Mouse (Mus musculus): Measurements from ENCODE around the gene Eci3.
"Not testable (repeated sequence)": the region's sequence is repeated elsewhere in the genome, so short reads cannot be mapped to it uniquely, and the experiment has no call there.

Eci3 gene

GRCm38 (mm10) chr13:34963511-34964397, at the start of gene Eci3:
Gene Eci3 (minus strand): TSS chr13:34963810.
- DNase-seq, result peak; percentile 39

GRCm38 (mm10) chr13:34995925-34996324, 32.3 kb upstream of the Eci3 start:
- DNase-seq, result peak; percentile 25

GRCm38 (mm10) chr13:34993983-34994811, 30.6 kb upstream of the Eci3 start:
- DNase-seq, result peak; percentile 98

- no peak for DNase-seq
Observed at GRCm38 (mm10) chr13:34993595-34993982, 30.0 kb upstream of the Eci3 start.

- no peak for DNase-seq
Observed at GRCm38 (mm10) chr13:34993085-34993484, 29.5 kb upstream of the Eci3 start.

GRCm38 (mm10) chr13:34991581-34992273, 28.1 kb upstream of the Eci3 start:
- DNase-seq, result no peak

- not testable (repeated sequence) for DNase-seq
Observed at GRCm38 (mm10) chr13:34983479-34983878, 19.9 kb upstream of the Eci3 start.

GRCm38 (mm10) chr13:34978635-34979034, 15.0 kb upstream of the Eci3 start:
- DNase-seq, result not testable (repeated sequence)

- no peak for DNase-seq
Observed at GRCm38 (mm10) chr13:34977410-34977809, 13.8 kb upstream of the Eci3 start.

GRCm38 (mm10) chr13:34976116-34976515, 12.5 kb upstream of the Eci3 start:
- DNase-seq, result no peak

GRCm38 (mm10) chr13:34973770-34974169, 10.2 kb upstream of the Eci3 start:
- no peak for DNase-seq

- DNase-seq, result no peak
Observed at GRCm38 (mm10) chr13:34973149-34973548, 9.5 kb upstream of the Eci3 start.

GRCm38 (mm10) chr13:34972456-34972855, 8.8 kb upstream of the Eci3 start:
- not testable (repeated sequence) for DNase-seq

GRCm38 (mm10) chr13:34965647-34966046, 2.0 kb upstream of the Eci3 start:
- DNase-seq, result not testable (repeated sequence)

GRCm38 (mm10) chr13:34964866-34965265, 1.3 kb upstream of the Eci3 start:
- no peak for DNase-seq

- no peak for DNase-seq
Observed at GRCm38 (mm10) chr13:34964419-34964818, 809 bp upstream of the Eci3 start.

- DNase-seq, result no peak
Observed at GRCm38 (mm10) chr13:34960996-34961770, 2.4 kb downstream of the Eci3 start.

- DNase-seq, result not testable (repeated sequence)
Observed at GRCm38 (mm10) chr13:34958158-34958557, 5.5 kb downstream of the Eci3 start.

GRCm38 (mm10) chr13:34956901-34957300, 6.7 kb downstream of the Eci3 start:
- no peak for DNase-seq

- DNase-seq, result not testable (repeated sequence)
Observed at GRCm38 (mm10) chr13:34951437-34951836, 12.2 kb downstream of the Eci3 start.

- no peak for DNase-seq
Observed at GRCm38 (mm10) chr13:34942370-34942769, 21.2 kb downstream of the Eci3 start.

GRCm38 (mm10) chr13:34934931-34935644, 28.5 kb downstream of the Eci3 start:
- no peak for DNase-seq
